Mouse (Mus musculus) central nervous system, embryonic 11.5 days (tissue): ENCODE data around the gene Gpr137c. TPM values are rescaled to one million over a fixed set of nuclear protein-coding genes. Genes with fewer than 3 reads are reported as not detected.

Experiments used
- polyA plus RNA-seq: library from polyadenylated mRNA; depleted of rRNA; stranded (reverse); fragments of >200 nt; gene quantifications from 2 replicates; pipeline ENCODE4 v1.2.3, GENCODE M21; 2012; rRNA removed

The Gpr137c gene
- 10.3 and 13.5 TPM in 2 replicates for polyA plus RNA-seq

DNA sequence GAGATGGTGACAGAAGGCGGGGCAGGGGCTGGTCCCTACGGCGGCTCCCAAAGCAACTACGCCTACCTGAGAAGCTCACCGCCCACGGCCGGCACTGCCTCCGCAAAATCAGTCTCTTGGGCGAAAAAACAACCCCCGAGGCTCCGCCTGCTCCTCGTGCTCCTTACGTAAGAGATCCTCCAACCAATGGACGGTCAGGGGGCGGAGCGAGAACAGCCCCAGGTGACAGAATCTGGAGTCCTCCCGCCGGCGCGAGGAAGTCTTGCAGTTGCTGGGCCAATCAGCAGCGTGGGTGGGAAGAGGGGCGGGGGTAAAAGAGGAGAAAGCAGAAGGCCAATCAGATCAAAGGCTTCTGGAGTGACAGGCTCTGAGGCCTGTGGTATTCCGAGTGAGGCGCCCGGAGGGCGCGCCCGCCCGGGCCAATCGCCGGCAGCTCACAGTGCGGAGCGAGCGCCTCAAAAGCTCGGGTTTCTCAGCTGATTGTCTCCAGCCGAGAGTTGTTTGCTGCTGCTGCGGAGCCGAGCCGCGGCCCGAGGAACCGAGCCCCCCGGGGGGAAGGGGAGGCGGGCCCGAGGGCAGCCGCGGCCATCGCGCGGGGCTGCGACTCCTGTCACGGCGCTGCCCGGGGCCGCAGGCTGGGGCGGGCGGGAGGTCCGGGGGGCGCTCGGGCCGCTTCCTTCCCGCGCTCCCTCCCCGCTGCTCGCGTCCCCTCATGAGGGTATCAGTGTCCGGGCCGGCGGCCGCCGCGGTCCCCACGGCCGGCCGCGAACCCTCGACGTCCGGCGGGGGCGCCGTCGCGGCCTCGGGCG lies at the start of gene Gpr137c:
Gene Gpr137c, plus strand, starts transcription at position 437 of the 809 bp plus-strand sequence.

DNA sequence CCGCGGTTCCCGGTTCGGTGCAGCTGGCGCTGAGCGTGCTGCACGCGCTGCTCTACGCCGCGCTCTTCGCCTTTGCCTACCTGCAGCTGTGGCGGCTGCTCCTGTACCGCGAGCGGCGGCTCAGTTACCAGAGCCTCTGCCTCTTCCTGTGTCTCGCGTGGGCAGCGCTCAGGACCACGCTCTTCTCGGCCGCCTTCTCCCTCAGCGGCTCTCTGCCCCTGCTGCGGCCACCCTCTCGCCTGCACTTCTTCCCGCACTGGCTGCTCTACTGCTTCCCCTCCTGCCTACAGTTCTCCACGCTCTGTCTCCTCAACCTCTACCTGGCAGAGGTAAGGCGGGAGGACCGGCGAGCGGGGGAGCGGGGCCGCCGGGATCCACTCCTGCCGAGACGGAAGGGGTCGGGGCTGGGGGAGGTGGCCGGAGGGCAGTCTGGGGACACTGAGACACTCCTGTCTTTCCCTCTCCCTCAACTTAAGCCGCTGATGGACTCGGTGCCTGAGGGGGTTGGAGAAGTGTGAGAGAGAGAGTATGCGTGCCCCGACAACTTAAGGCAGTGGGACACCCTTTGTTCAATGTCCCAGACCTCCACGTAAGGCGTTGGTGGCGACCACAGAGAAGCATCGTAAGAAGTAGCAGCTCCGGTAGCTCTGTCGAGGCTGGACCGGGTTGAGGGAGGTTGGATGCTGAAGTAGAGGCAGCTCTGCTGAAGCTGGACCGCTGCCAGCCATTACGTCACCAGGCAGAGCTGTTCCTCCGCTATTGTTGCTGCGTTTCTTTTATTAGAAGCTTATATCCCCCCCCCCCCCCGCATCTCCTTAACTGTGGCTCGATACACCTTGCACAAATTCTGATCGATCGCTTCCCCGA lies 806 bp downstream of the Gpr137c start, which contains the start of gene Txndc16:
Gene Txndc16, minus strand, starts transcription at position 239 of the 867 bp plus-strand sequence.

DNA sequence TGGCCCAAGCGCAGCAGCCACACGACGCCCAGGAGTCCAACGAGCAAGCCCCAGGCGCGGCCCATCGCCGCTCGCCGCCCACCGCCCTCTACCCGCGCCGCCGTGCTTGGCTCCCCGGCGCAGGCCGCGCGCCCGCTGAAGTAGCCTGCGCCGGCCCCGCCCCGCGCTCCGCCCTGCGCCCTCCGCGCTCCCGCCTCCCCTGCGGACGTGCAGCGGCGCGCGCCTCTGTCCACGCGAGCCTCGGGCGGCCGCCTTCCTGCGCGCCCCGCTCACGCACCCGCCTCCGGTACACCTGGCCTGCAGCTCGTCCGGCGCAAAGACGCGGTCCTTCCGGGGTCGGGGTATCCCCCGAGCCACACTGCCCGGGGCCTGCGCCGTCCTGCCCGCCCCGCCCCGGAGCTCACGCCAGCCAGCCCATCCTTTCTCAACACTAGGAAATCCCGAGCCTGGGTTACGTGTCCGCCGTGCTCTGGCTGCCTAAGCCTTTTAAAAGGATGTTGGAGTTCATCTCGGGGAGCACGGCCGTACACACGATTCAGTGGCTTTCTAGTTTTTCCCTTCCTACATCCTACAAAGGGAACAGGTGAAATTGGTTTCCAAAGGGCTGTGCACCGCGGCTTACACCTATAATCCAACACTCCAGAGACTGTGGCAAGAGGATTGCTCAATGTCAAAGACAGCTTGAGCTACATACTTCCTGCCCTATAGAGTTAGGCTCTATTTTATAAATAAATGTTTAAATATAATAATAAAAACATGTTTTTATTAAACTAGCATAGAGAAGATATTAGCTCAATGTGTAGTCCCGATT lies 99.1 kb downstream of the Gpr137c start, which contains the start of gene Ero1l:
Gene Ero1l, minus strand, starts transcription at position 346 of the 811 bp plus-strand sequence.

DNA sequence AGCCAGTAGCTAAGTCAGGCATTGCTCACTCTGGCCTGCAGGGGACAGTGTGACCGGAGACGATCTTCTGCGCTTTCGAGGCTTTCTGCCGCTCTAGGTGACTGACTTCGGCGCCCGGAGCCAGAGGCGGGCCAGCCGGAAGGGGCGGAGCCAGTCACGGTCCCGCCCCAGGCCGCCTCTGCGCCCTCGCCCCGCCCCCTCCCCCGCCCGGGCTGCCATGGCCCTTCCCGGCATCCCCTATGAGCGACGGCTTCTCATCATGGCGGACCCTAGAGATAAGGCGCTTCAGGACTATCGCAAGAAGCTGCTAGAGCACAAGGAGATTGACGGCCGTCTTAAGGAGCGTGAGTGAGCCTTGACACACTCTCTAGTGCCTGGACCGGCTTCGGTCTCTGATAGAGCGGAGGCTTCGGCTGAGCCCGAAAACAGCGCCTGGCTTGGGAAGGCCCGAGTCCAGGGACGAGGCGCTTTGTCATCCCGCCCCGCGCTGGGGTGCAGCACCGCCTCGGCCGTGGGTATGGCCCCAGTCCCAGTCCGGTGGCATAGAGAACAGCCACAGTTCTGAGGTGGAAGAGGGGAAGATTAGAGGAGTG lies 110.2 kb downstream of the Gpr137c start, which contains the start of gene Psmc6:
Gene Psmc6, plus strand, starts transcription at position 200 of the 593 bp plus-strand sequence.

Other genes with a start within 250 kb of the Gpr137c start
- gene Ptger2, start 231.5 kb upstream of the Gpr137c start, polyA plus RNA-seq, result 0.08 and 0.15 TPM in 2 replicates
- gene Txndc16, start 611 bp downstream of the Gpr137c start, polyA plus RNA-seq, result 13.7 and 16.0 TPM in 2 replicates
- gene Ero1l, start 99.1 kb downstream of the Gpr137c start, polyA plus RNA-seq, result 15.9 and 23.1 TPM in 2 replicates
- 173 and 205 TPM in 2 replicates for gene Psmc6, start 110.1 kb downstream of the Gpr137c start, polyA plus RNA-seq
- gene Styx, start 131.4 kb downstream of the Gpr137c start, polyA plus RNA-seq, result 12.5 and 24.7 TPM in 2 replicates
- gene Gnpnat1, start 185.2 kb downstream of the Gpr137c start, polyA plus RNA-seq, result 18.7 and 21.1 TPM in 2 replicates